Mouse (Mus musculus) erythroblast, embryonic 14.5 days (primary cell): ENCODE measurements around the gene Pitpnm2.

Source experiments
- GATA1 ChIP-seq: IDR thresholded peaks from 2 replicates; pipeline ENCODE4 v1.6.1; 2012; ENCODE audit warnings: low read length, inconsistent platforms, mixed read lengths
- TAL1 ChIP-seq: IDR thresholded peaks from 3 replicates; pipeline ENCODE4 v1.6.1; 2012; ENCODE audit warnings: low read length, inconsistent platforms, mixed read lengths

GRCm38 (mm10) chr5:124223574-124223973, 26.0 kb downstream of the Pitpnm2 start:
- no peak for TF ChIP-seq TAL1
- no peak for TF ChIP-seq GATA1
